Mouse (Mus musculus): ENCODE results near the gene Teddm1a.

The Teddm1a gene

GRCm38 (mm10) chr1:153905884-153906283, 14.3 kb downstream of the Teddm1a start:
- DNase-seq (ENCODE audit: low read depth, low spot score) = no peak

- DNase-seq (ENCODE audit: low read depth, low spot score) = no peak
These were observed 16.7 kb downstream of the Teddm1a start for GRCm38 (mm10) chr1:153908208-153908607.

GRCm38 (mm10) chr1:153908741-153909140, 17.2 kb downstream of the Teddm1a start:
- DNase-seq (ENCODE audit: low read depth, low spot score) = no peak

GRCm38 (mm10) chr1:153909213-153909962, 17.8 kb downstream of the Teddm1a start:
- no peak for DNase-seq (ENCODE audit: low read depth, low spot score)

GRCm38 (mm10) chr1:153909963-153910291, 18.4 kb downstream of the Teddm1a start:
- no peak for DNase-seq (ENCODE audit: low read depth, low spot score)

GRCm38 (mm10) chr1:153910423-153910822, 18.9 kb downstream of the Teddm1a start:
- no peak for DNase-seq (ENCODE audit: low read depth, low spot score)

- no peak for DNase-seq (ENCODE audit: low read depth, low spot score)
These were observed 19.8 kb downstream of the Teddm1a start for GRCm38 (mm10) chr1:153911276-153911795.

- DNase-seq (ENCODE audit: low read depth, low spot score) = no peak
These were observed 22.3 kb downstream of the Teddm1a start for GRCm38 (mm10) chr1:153913869-153914268.

- DNase-seq (ENCODE audit: low read depth, low spot score) = no peak
These were observed 27.1 kb downstream of the Teddm1a start for GRCm38 (mm10) chr1:153918521-153919206.

- no peak for DNase-seq (ENCODE audit: low read depth, low spot score)
These were observed 30.1 kb downstream of the Teddm1a start for GRCm38 (mm10) chr1:153921642-153922041.

GRCm38 (mm10) chr1:153922571-153923021, 31.1 kb downstream of the Teddm1a start:
- no peak for DNase-seq (ENCODE audit: low read depth, low spot score)

- DNase-seq (ENCODE audit: low read depth, low spot score) = no peak
These were observed 33.1 kb downstream of the Teddm1a start for GRCm38 (mm10) chr1:153924395-153925385.

GRCm38 (mm10) chr1:153930431-153930830, 38.9 kb downstream of the Teddm1a start:
- no peak for DNase-seq (ENCODE audit: low read depth, low spot score)

- DNase-seq (ENCODE audit: low read depth, low spot score) = no peak
These were observed 42.2 kb downstream of the Teddm1a start for GRCm38 (mm10) chr1:153933772-153934171.

- no peak for DNase-seq (ENCODE audit: low read depth, low spot score)
These were observed 44.4 kb downstream of the Teddm1a start for GRCm38 (mm10) chr1:153935844-153936380.

- no peak for DNase-seq (ENCODE audit: low read depth, low spot score)
These were observed 45.5 kb downstream of the Teddm1a start for GRCm38 (mm10) chr1:153937025-153937424.

- DNase-seq (ENCODE audit: low read depth, low spot score) = no peak
These were observed 49.4 kb downstream of the Teddm1a start for GRCm38 (mm10) chr1:153940986-153941385.

Data from retina, postnatal 7 days (tissue).